In the genomic region with DNA sequence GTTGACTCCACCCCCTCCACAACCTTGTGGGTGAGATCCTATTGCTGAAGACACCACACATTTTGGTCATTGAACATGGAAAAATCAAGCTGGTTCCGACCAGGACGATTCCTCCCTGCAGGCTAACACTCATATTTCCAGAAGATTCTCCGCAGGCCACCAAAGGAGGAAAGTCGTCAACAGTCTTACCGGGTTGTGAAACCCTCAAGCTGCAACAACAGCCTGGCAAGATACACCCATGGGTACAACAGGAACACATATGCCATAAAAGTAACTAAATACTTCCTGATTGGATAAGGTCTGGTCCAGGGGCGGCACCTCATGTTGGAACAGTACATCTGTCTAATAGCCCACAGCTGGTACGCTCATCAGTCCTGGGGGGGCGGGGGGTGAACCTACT, we compare ENCODE assay signal across 33 mouse cellular contexts.
"Had no signal": no experiment of that assay in that cellular context is flagged by ENCODE, and none has a peak within 500 bp of the region (broad histone marks: within the 10 kb centered on the region; RNA-seq: fewer than 3 reads in every experiment).

No protein-coding gene starts in this region.

- H3K9ac ChIP-seq: heart, embryonic 13.5 days; heart, embryonic 15.5 days; hindbrain, embryonic 12.5 days; hindbrain, embryonic 13.5 days; hindbrain, embryonic 14.5 days; hindbrain, embryonic 15.5 days; intestine, embryonic 15.5 days; kidney, embryonic 15.5 days had no signal

- H3K4me3 ChIP-seq: heart, adult 2 months; heart, embryonic 13.5 days; heart, embryonic 15.5 days; hindbrain, embryonic 10.5 days; hindbrain, embryonic 12.5 days; hindbrain, embryonic 13.5 days; hindbrain, embryonic 15.5 days; intestine, embryonic 15.5 days; kidney, embryonic 15.5 days; layer of hippocampus, adult 2 months; left cerebral cortex, adult 2 months had no signal

- H3K9me3 ChIP-seq: heart, embryonic 13.5 days; heart, embryonic 15.5 days; hindbrain, embryonic 10.5 days; hindbrain, embryonic 12.5 days; hindbrain, embryonic 13.5 days; hindbrain, embryonic 15.5 days; intestine, embryonic 15.5 days; kidney, embryonic 15.5 days had no signal

- H3K27me3 ChIP-seq: heart, embryonic 13.5 days; heart, embryonic 15.5 days; hindbrain, embryonic 12.5 days; hindbrain, embryonic 13.5 days; hindbrain, embryonic 15.5 days; intestine, embryonic 15.5 days; kidney, embryonic 15.5 days had no signal

- H3K27ac ChIP-seq: heart, adult 2 months; heart, embryonic 13.5 days; heart, embryonic 15.5 days; hindbrain, embryonic 10.5 days; hindbrain, embryonic 12.5 days; hindbrain, embryonic 13.5 days; hindbrain, embryonic 14.5 days; hindbrain, embryonic 15.5 days; hindbrain, postnatal 0 days; intestine, embryonic 15.5 days; kidney, embryonic 15.5 days; kidney, postnatal 0 days; layer of hippocampus, adult 2 months; left cerebral cortex, adult 2 months had no signal

- H3K4me2 ChIP-seq: heart, embryonic 11.5 days; heart, embryonic 13.5 days; heart, embryonic 15.5 days; hindbrain, embryonic 12.5 days; hindbrain, embryonic 13.5 days; hindbrain, embryonic 14.5 days; hindbrain, embryonic 15.5 days; intestine, embryonic 15.5 days; kidney, embryonic 15.5 days had no signal

- H3K36me3 ChIP-seq: heart, embryonic 13.5 days; heart, embryonic 15.5 days; hindbrain, embryonic 10.5 days; hindbrain, embryonic 12.5 days; hindbrain, embryonic 13.5 days; hindbrain, embryonic 15.5 days; intestine, embryonic 15.5 days; kidney, embryonic 15.5 days had no signal

- H3K4me1 ChIP-seq: hindbrain, embryonic 10.5 days; hindbrain, embryonic 12.5 days; hindbrain, embryonic 13.5 days; hindbrain, embryonic 15.5 days; intestine, embryonic 15.5 days; kidney, embryonic 15.5 days had no signal

- DNase-seq: heart, adult 2 months; heart, postnatal 10 days; heart, postnatal 14 days; heart, postnatal 36 days; heart, postnatal 4 days; kidney, adult 11 months; kidney, adult 18-20 months; kidney, adult 2 months; kidney, adult 8-10 months; kidney, postnatal 10 days; kidney, postnatal 14 days; kidney, postnatal 25 days; kidney, postnatal 36 days; kidney, postnatal 4 days; layer of hippocampus, adult 9-11 months; layer of hippocampus, postnatal 36 days had no signal

- ATAC-seq: hindbrain, embryonic 16.5 days; hindbrain, postnatal 0 days; inflammation-experienced regulatory T-cells, adult 6 months; intestine, embryonic 15.5 days; intestine, postnatal 0 days had no signal
